Comparison of ENCODE assay signal across 17 mouse cellular contexts in genomic region chr3:123370927-123371326, GRCm38 (mm10). TPM values are rescaled to one million over a fixed set of nuclear protein-coding genes. Genes with fewer than 3 reads are reported as not detected.
DNase-seq lines count a peak whose midpoint lies in the region; TF ChIP-seq lines count a peak whose summit lies in the region.
"Had no signal": no experiment of that assay in that cellular context is flagged by ENCODE, and none has a peak within 500 bp of the region (broad histone marks: within the 10 kb centered on the region; RNA-seq: fewer than 3 reads in every experiment).

No protein-coding gene starts in this region.

- no peaks in the 10 kb centered on the region for H3K9me3 ChIP-seq in MEL (replicated peaks; ENCODE audit: insufficient read depth, low read length)
- H3K9me3 ChIP-seq: G1E had no signal

- H3K9ac ChIP-seq in MEL (ENCODE audit: control insufficient read depth, low read depth, low read length, poor library complexity, severe bottlenecking) = no peak overlapping the region

- no peak for DNase-seq in MEL (ENCODE audit: low read depth, low spot score)
- DNase-seq in urinary bladder, adult 2 months (ENCODE audit: low spot score) = no peak
- DNase-seq: adrenal gland, adult 2 months; adrenal gland, adult 8-10 months; adrenal gland, postnatal 10 days; adrenal gland, postnatal 14 days; adrenal gland, postnatal 25 days; adrenal gland, postnatal 36 days; B cell, adult 2 months; cerebellum, adult 11 months; cerebellum, adult 11-12 months; cerebellum, adult 18-20 months; cerebellum, adult 2 months; cerebellum, adult 8-10 months had no signal

- peak; percentile 30 to 52; a peak in 3 of 4 replicates for TF ChIP-seq EP300 in MEL (IDR thresholded peaks at IDR 0.05; ENCODE audit: low read depth in 1 of 2, low read length in 2 of 2)

- TF ChIP-seq CTCF in MEL (IDR thresholded peaks at IDR 0.05 in 2 of 3, conservative IDR thresholded peaks at IDR 0.05 in 1 of 3; ENCODE audit: control insufficient read depth in 1 of 3, insufficient read depth in 1 of 3, low read depth in 2 of 3, low read length in 3 of 3, poor library complexity in 1 of 3, severe bottlenecking in 1 of 3) = no peak

- H3K27ac ChIP-seq in MEL (ENCODE audit: control insufficient read depth, low read depth, low read length) = no peak overlapping the region

- no peaks in the 10 kb centered on the region for H3K79me2 ChIP-seq in MEL (ENCODE audit: control insufficient read depth, insufficient read depth, low read length, poor library complexity)

- H3K4me3 ChIP-seq in MEL (ENCODE audit: control insufficient read depth in 1 of 2, insufficient read depth in 1 of 2, low read depth in 2 of 2, low read length in 2 of 2) = no peak overlapping the region

- no peaks in the 10 kb centered on the region for H3K27me3 ChIP-seq in MEL (ENCODE audit: control insufficient read depth in 1 of 2, insufficient read depth in 2 of 2, low read length in 2 of 2)
- H3K27me3 ChIP-seq: CH12.LX, Patski had no signal

- H3K36me3 ChIP-seq in MEL (ENCODE audit: control insufficient read depth in 1 of 2, insufficient read depth in 2 of 2, low read length in 2 of 2) = peaks cover 4 to 15% of the 10 kb centered on the region in 2 experiments

- TF ChIP-seq RAD21 in MEL (IDR thresholded peaks at IDR 0.05; ENCODE audit: low read depth, low read length) = no peak

- peaks cover 0 to 7% of the 10 kb centered on the region in 2 experiments; a peak in 2 of 4 replicates for H3K4me1 ChIP-seq in MEL (ENCODE audit: control insufficient read depth in 1 of 2, insufficient read depth in 2 of 2, low read length in 2 of 2)

- no peak for TF ChIP-seq POLR2A in MEL (IDR thresholded peaks at IDR 0.05; ENCODE audit: control insufficient read depth in 1 of 2, insufficient read depth in 1 of 2, low read depth in 1 of 2, low read length in 2 of 2, poor library complexity in 1 of 2)

TF ChIP-seq in MEL, 35 proteins besides CTCF, POLR2A, EP300 and RAD21:
- TF ChIP-seq MAZ (IDR thresholded peaks at IDR 0.05; ENCODE audit: low read depth, low read length) = no peak
- TF ChIP-seq TCF12 (IDR thresholded peaks at IDR 0.05; ENCODE audit: low read depth, low read length) = peak; percentile 34; the same call in 1 of the 2 replicates
- TF ChIP-seq USF1 (IDR thresholded peaks at IDR 0.05; ENCODE audit: low read depth, low read length) = peak; percentile 27; the same call in 1 of the 2 replicates
- no peak for TF ChIP-seq JUND (IDR thresholded peaks at IDR 0.05; ENCODE audit: low read depth, low read length)
- TF ChIP-seq ELF1 (IDR thresholded peaks at IDR 0.05; ENCODE audit: low read depth, low read length) = no peak
- TF ChIP-seq POLR2AphosphoS5 (IDR thresholded peaks at IDR 0.05; ENCODE audit: borderline replicate concordance, low read depth, low read length) = no peak
- TF ChIP-seq ZNF384 (IDR thresholded peaks at IDR 0.05; ENCODE audit: low read depth, low read length) = 0 out of 2 replicates have a peak, but pooled peaks have one; percentile 10
- no peak for TF ChIP-seq POLR2AphosphoS2 (IDR thresholded peaks at IDR 0.05; ENCODE audit: low read length)
- TF ChIP-seq GABPA (IDR thresholded peaks at IDR 0.05; ENCODE audit: low read depth, low read length) = no peak
- no peak for TF ChIP-seq MAFK (IDR thresholded peaks at IDR 0.05; ENCODE audit: borderline replicate concordance, low read depth, low read length)
- TF ChIP-seq MXI1 (IDR thresholded peaks at IDR 0.05; ENCODE audit: low read depth, low read length) = no peak
- no peak for TF ChIP-seq UBTF (IDR thresholded peaks at IDR 0.05; ENCODE audit: borderline replicate concordance, insufficient read depth, low read depth, low read length)
- TF ChIP-seq ZMIZ1 (IDR thresholded peaks at IDR 0.05; ENCODE audit: low read depth, low read length) = no peak
- no peak for TF ChIP-seq HCFC1 (IDR thresholded peaks at IDR 0.05; ENCODE audit: low read depth, low read length)
- no peak for TF ChIP-seq ZC3H11A (IDR thresholded peaks at IDR 0.05; ENCODE audit: low read depth, low read length)
- no peak for TF ChIP-seq SIN3A (IDR thresholded peaks at IDR 0.05; ENCODE audit: low read length)
- peak; percentile 63 for TF ChIP-seq BHLHE40 (IDR thresholded peaks at IDR 0.05; ENCODE audit: borderline replicate concordance, low read depth, low read length)
- TF ChIP-seq SMC3 (IDR thresholded peaks at IDR 0.05; ENCODE audit: low read depth, low read length) = no peak
- TF ChIP-seq MYC (IDR thresholded peaks at IDR 0.05; ENCODE audit: low read depth, low read length) = no peak
- no peak for TF ChIP-seq TAL1 (IDR thresholded peaks at IDR 0.05; ENCODE audit: low read length)
- TF ChIP-seq NRF1 (IDR thresholded peaks at IDR 0.05; ENCODE audit: insufficient read depth, low read depth, low read length, poor library complexity, severe bottlenecking) = no peak
- TF ChIP-seq USF2 (IDR thresholded peaks at IDR 0.05; ENCODE audit: borderline replicate concordance in 1 of 2, insufficient read depth in 1 of 2, low read depth in 1 of 2, low read length in 2 of 2) = no peak
- no peak for TF ChIP-seq CHD2 (IDR thresholded peaks at IDR 0.05; ENCODE audit: low read length)
- peak; percentile 60 for TF ChIP-seq ETS1 (IDR thresholded peaks at IDR 0.05; ENCODE audit: low read depth, low read length)
- TF ChIP-seq GATA1 (IDR thresholded peaks at IDR 0.05; ENCODE audit: low read depth, low read length) = peak; percentile 22; the same call in 1 of the 2 replicates
- TF ChIP-seq MEF2A (IDR thresholded peaks at IDR 0.05; ENCODE audit: extremely low read depth, insufficient replicate concordance, low read depth, low read length, poor library complexity, severe bottlenecking) = no peak
- TF ChIP-seq MYB (IDR thresholded peaks at IDR 0.05; ENCODE audit: low read depth, low read length) = no peak
- TF ChIP-seq CHD1 (IDR thresholded peaks at IDR 0.05; ENCODE audit: low read depth, low read length) = no peak

RNA-seq across cellular contexts. Expression of gene Mettl14, which starts 15.0 kb away (rescaled TPM):
- total RNA-seq in MEL (2012; rRNA removed) = 8.5 and 9.0 TPM in 2 replicates
- polyA plus RNA-seq in MEL (2012; ENCODE audit: insufficient read depth in 1 of 2, insufficient read length in 2 of 2, low read depth in 1 of 2, low replicate concordance in 2 of 2, missing spikeins in 1 of 2) = 10 to 100 TPM in 1 of 2 experiments, not detected in 1; 18.8 TPM
- polyA plus RNA-seq in urinary bladder, adult 2 months (2012; rRNA removed) = 12.6 and 15.4 TPM in 2 replicates
